Mouse (Mus musculus): ENCODE data around the gene Men1. TPM values are rescaled to one million over a fixed set of nuclear protein-coding genes. Genes with fewer than 3 reads are reported as not detected.

Gene Men1
- polyA plus RNA-seq, 1 experiment from 2014 or later = 103 TPM

- Histone ChIP-seq H3K36me3 (peaks cover 73% of the 10 kb centered on the region), H3K9ac (replicated peaks) (peak within 1 kb of the TSS; percentile 77), H3K4me1 (replicated peaks) (peaks cover 34% of the 10 kb centered on the region), H3K4me2 (peak within 1 kb of the TSS; percentile 91), H3K4me3 (replicated peaks) (peak within 1 kb of the TSS; percentile 69), H3K27me3 (no peaks in the 10 kb centered on the region), H3K9me3 (no peaks in the 10 kb centered on the region), H3K27ac (0 out of 2 replicates have a peak within 1 kb of the TSS, but pooled peaks have one; percentile 29)
- WGBS = 9% methylated on average over 68 of the region's 72 CpGs
- ATAC-seq (ENCODE audit: insufficient number of reproducible peaks, insufficient read depth, low FRiP score, low TSS enrichment, low read depth) = peak; percentile 65; the same call in 1 of the 2 replicates
Observed at GRCm38 (mm10) chr19:6340524-6341452, 6.0 kb downstream of the Men1 start, which contains the start of gene Map4k2. Gene Map4k2, plus strand, starts transcription at chr19:6341135.

GRCm38 (mm10) chr19:6341453-6342077 is 6.8 kb downstream of the Men1 start:
- H3K9me3 ChIP-seq = no peaks in the 10 kb centered on the region
- peak overlapping the region; percentile 91 for H3K4me2 ChIP-seq
- H3K27me3 ChIP-seq = no peaks in the 10 kb centered on the region
- WGBS = 16% methylated on average over 22 of the region's 23 CpGs
- peak; percentile 4; the same call in 1 of the 2 replicates for ATAC-seq (ENCODE audit: insufficient number of reproducible peaks, insufficient read depth, low FRiP score, low TSS enrichment, low read depth)
- peaks cover 79% of the 10 kb centered on the region for H3K36me3 ChIP-seq
- H3K27ac ChIP-seq = no peak overlapping the region
- H3K4me3 ChIP-seq (replicated peaks) = peak overlapping the region; percentile 69
- peaks cover 26% of the 10 kb centered on the region for H3K4me1 ChIP-seq (replicated peaks)
- peak overlapping the region; percentile 77 for H3K9ac ChIP-seq (replicated peaks)

GRCm38 (mm10) chr19:6342276-6342933 is 7.6 kb downstream of the Men1 start:
- no peak overlapping the region for H3K27ac ChIP-seq
- H3K4me3 ChIP-seq (replicated peaks) = peak overlapping the region; percentile 69; the same call in 1 of the 2 replicates

GRCm38 (mm10) chr19:6343066-6343925 is 8.5 kb downstream of the Men1 start:
- no peak overlapping the region for H3K4me2 ChIP-seq
- H3K27ac ChIP-seq = no peak overlapping the region
- WGBS = 89% methylated on average over 19 of the region's 19 CpGs
- peaks cover 19% of the 10 kb centered on the region; the same call in 1 of the 2 replicates for H3K4me1 ChIP-seq (replicated peaks)
- H3K4me3 ChIP-seq (replicated peaks) = no peak overlapping the region
- H3K36me3 ChIP-seq = peaks cover 78% of the 10 kb centered on the region
- no peaks in the 10 kb centered on the region for H3K27me3 ChIP-seq
- no peak overlapping the region for H3K9ac ChIP-seq (replicated peaks)
- no peaks in the 10 kb centered on the region for H3K9me3 ChIP-seq
- no peak for ATAC-seq (ENCODE audit: insufficient number of reproducible peaks, insufficient read depth, low FRiP score, low TSS enrichment, low read depth)

More at GRCm38 (mm10) chr19:6342276-6342933, 7.6 kb downstream of the Men1 start:
- no peak for ATAC-seq (ENCODE audit: insufficient number of reproducible peaks, insufficient read depth, low FRiP score, low TSS enrichment, low read depth)
- WGBS = 82% methylated on average over 5 of the region's 5 CpGs
- Histone ChIP-seq H3K9me3 (no peaks in the 10 kb centered on the region), H3K36me3 (peaks cover 79% of the 10 kb centered on the region), H3K4me2 (peak overlapping the region; percentile 91), H3K4me1 (replicated peaks) (peaks cover 19% of the 10 kb centered on the region; the same call in 1 of the 2 replicates), H3K9ac (replicated peaks) (no peak overlapping the region), H3K27me3 (no peaks in the 10 kb centered on the region)

GRCm38 (mm10) chr19:6343996-6344395 is 9.2 kb downstream of the Men1 start:
- ATAC-seq (ENCODE audit: insufficient number of reproducible peaks, insufficient read depth, low FRiP score, low TSS enrichment, low read depth) = no peak

GRCm38 (mm10) chr19:6346023-6346422 is 11.2 kb downstream of the Men1 start:
- ATAC-seq (ENCODE audit: insufficient number of reproducible peaks, insufficient read depth, low FRiP score, low TSS enrichment, low read depth) = no peak
- H3K27me3 ChIP-seq = no peaks in the 10 kb centered on the region
- no peak overlapping the region for H3K4me2 ChIP-seq
- WGBS = 92% methylated on average over 5 of the region's 5 CpGs
- H3K4me1 ChIP-seq (replicated peaks) = peaks cover 31% of the 10 kb centered on the region
- no peaks in the 10 kb centered on the region for H3K9me3 ChIP-seq
- H3K9ac ChIP-seq (replicated peaks) = no peak overlapping the region
- peaks cover 56% of the 10 kb centered on the region for H3K36me3 ChIP-seq
- no peak overlapping the region for H3K27ac ChIP-seq
- H3K4me3 ChIP-seq (replicated peaks) = no peak overlapping the region

More at GRCm38 (mm10) chr19:6343996-6344395, 9.2 kb downstream of the Men1 start:
- Histone ChIP-seq H3K9me3 (no peaks in the 10 kb centered on the region), H3K36me3 (peaks cover 71% of the 10 kb centered on the region), H3K27ac (no peak overlapping the region), H3K9ac (replicated peaks) (no peak overlapping the region), H3K4me1 (replicated peaks) (peaks cover 26% of the 10 kb centered on the region), H3K4me2 (no peak overlapping the region), H3K27me3 (no peaks in the 10 kb centered on the region), H3K4me3 (replicated peaks) (no peak overlapping the region)
- WGBS = 91% methylated on average over 5 of the region's 5 CpGs

- Histone ChIP-seq H3K9me3 (no peaks in the 10 kb centered on the region), H3K27me3 (no peaks in the 10 kb centered on the region), H3K4me3 (replicated peaks) (no peak overlapping the region; the same call in 1 of the 2 replicates), H3K36me3 (peaks cover 60% of the 10 kb centered on the region), H3K27ac (no peak overlapping the region), H3K4me2 (no peak overlapping the region), H3K4me1 (replicated peaks) (peaks cover 32% of the 10 kb centered on the region), H3K9ac (replicated peaks) (no peak overlapping the region)
- ATAC-seq (ENCODE audit: insufficient number of reproducible peaks, insufficient read depth, low FRiP score, low TSS enrichment, low read depth) = no peak
- 92% methylated on average over 10 of the region's 10 CpGs for WGBS
Observed at GRCm38 (mm10) chr19:6346661-6347060, 11.9 kb downstream of the Men1 start.

- Histone ChIP-seq H3K27ac (no peak overlapping the region), H3K4me2 (no peak overlapping the region), H3K36me3 (peaks cover 64% of the 10 kb centered on the region), H3K9ac (replicated peaks) (no peak overlapping the region), H3K27me3 (no peaks in the 10 kb centered on the region), H3K4me1 (replicated peaks) (peaks cover 26% of the 10 kb centered on the region), H3K4me3 (replicated peaks) (no peak overlapping the region), H3K9me3 (no peaks in the 10 kb centered on the region)
- 94% methylated on average over 4 of the region's 4 CpGs for WGBS
- ATAC-seq (ENCODE audit: insufficient number of reproducible peaks, insufficient read depth, low FRiP score, low TSS enrichment, low read depth) = no peak
Observed at GRCm38 (mm10) chr19:6347615-6348014, 12.8 kb downstream of the Men1 start.

GRCm38 (mm10) chr19:6348717-6349116 is 13.9 kb downstream of the Men1 start:
- H3K27ac ChIP-seq = peak overlapping the region; percentile 57
- H3K9ac ChIP-seq (replicated peaks) = no peak overlapping the region
- no peaks in the 10 kb centered on the region for H3K27me3 ChIP-seq
- WGBS = 30% methylated on average over 9 of the region's 9 CpGs
- no peaks in the 10 kb centered on the region for H3K9me3 ChIP-seq
- H3K4me2 ChIP-seq = no peak overlapping the region
- peaks cover 60% of the 10 kb centered on the region for H3K36me3 ChIP-seq
- peaks cover 26% of the 10 kb centered on the region for H3K4me1 ChIP-seq (replicated peaks)
- H3K4me3 ChIP-seq (replicated peaks) = no peak overlapping the region
- ATAC-seq (ENCODE audit: insufficient number of reproducible peaks, insufficient read depth, low FRiP score, low TSS enrichment, low read depth) = no peak

- H3K4me2 ChIP-seq = no peak overlapping the region
- peak overlapping the region; percentile 57 for H3K27ac ChIP-seq
- H3K27me3 ChIP-seq = no peaks in the 10 kb centered on the region
- WGBS = 13% methylated on average over 14 of the region's 14 CpGs
- ATAC-seq (ENCODE audit: insufficient number of reproducible peaks, insufficient read depth, low FRiP score, low TSS enrichment, low read depth) = no peak
- no peak overlapping the region for H3K9ac ChIP-seq (replicated peaks)
- H3K4me1 ChIP-seq (replicated peaks) = peaks cover 26% of the 10 kb centered on the region
- peaks cover 60% of the 10 kb centered on the region for H3K36me3 ChIP-seq
- H3K9me3 ChIP-seq = no peaks in the 10 kb centered on the region
- H3K4me3 ChIP-seq (replicated peaks) = no peak overlapping the region
Observed at GRCm38 (mm10) chr19:6349215-6349983, 14.6 kb downstream of the Men1 start.
